Mouse (Mus musculus): ENCODE measurements around the gene Atp2a1.

GRCm38 (mm10) chr7:126458844-126459618 lies 3.9 kb downstream of the Atp2a1 start:
- no peak for TF ChIP-seq CTCF (IDR thresholded peaks at IDR 0.05; ENCODE audit: borderline replicate concordance, insufficient read depth, low read length)
- TF ChIP-seq POLR2A (IDR thresholded peaks at IDR 0.05; ENCODE audit: low read depth, low read length), result no peak
